Mouse (Mus musculus) limb, embryonic 14.5 days (tissue): ENCODE data around the gene Palld. TPM values are rescaled to one million over a fixed set of nuclear protein-coding genes. Genes with fewer than 3 reads are reported as not detected.

Experiments used
- ATAC-seq: fragments of 200-750 bp; cut with Nextera tagmentation; 2 replicates; pipeline ENCODE4 v1.8.0; 2017; ENCODE audit warnings: low read depth, moderate number of reproducible peaks, moderate TSS enrichment; ENCODE audit not compliant: low FRiP score
- DNase-seq: peaks from one replicate; pipeline ENCODE4 v3.0.0-alpha.2; 2015; ENCODE audit warnings: low spot score
- H3K27ac ChIP-seq: fragments of 300-500 bp; sonication (generic); replicated peaks from 2 replicates; pipeline ENCODE4 v1.5.1; 2014; ENCODE audit warnings: low read depth, mild to moderate bottlenecking, low read length, moderate library complexity, mixed read lengths
- H3K27me3 ChIP-seq: fragments of 300-500 bp; sonication (generic); 2 replicates; pipeline ENCODE4 v1.6.1; 2014; ENCODE audit warnings: low read length, mixed read lengths; ENCODE audit not compliant: control insufficient read depth, insufficient read depth
- H3K36me3 ChIP-seq: fragments of 300-500 bp; sonication (generic); 2 replicates; pipeline ENCODE4 v1.6.1; 2014; ENCODE audit warnings: mild to moderate bottlenecking, low read length, moderate library complexity, mixed read lengths; ENCODE audit not compliant: control insufficient read depth, insufficient read depth
- H3K4me1 ChIP-seq: fragments of 300-500 bp; sonication (generic); 2 replicates; pipeline ENCODE4 v1.6.1; 2014; ENCODE audit warnings: antibody characterized with exemption, low read length, mixed read lengths; ENCODE audit not compliant: control insufficient read depth, insufficient read depth
- H3K4me2 ChIP-seq: fragments of 300-500 bp; sonication (generic); replicated peaks from 2 replicates; pipeline ENCODE4 v1.6.1; 2014; ENCODE audit warnings: low read depth, mild to moderate bottlenecking, low read length, moderate library complexity; ENCODE audit not compliant: severe bottlenecking
- H3K4me3 ChIP-seq: fragments of 300-500 bp; sonication (generic); replicated peaks from 2 replicates; pipeline ENCODE4 v1.5.1; 2014; ENCODE audit warnings: low read length
- H3K9ac ChIP-seq: fragments of 300-500 bp; sonication (generic); 2 replicates; pipeline ENCODE4 v1.6.1; 2014; ENCODE audit warnings: mild to moderate bottlenecking, low read depth, low read length, moderate library complexity; ENCODE audit not compliant: severe bottlenecking
- H3K9me3 ChIP-seq: fragments of 300-500 bp; sonication (generic); 2 replicates; pipeline ENCODE4 v1.6.1; 2016; ENCODE audit warnings: low read length; ENCODE audit not compliant: control insufficient read depth
- POLR2A ChIP-seq: fragments of 200-500 bp; IDR thresholded peaks from 2 replicates; pipeline ENCODE4 v1.8.0; 2012; ENCODE audit warnings: inconsistent platforms, mild to moderate bottlenecking, moderate library complexity, borderline replicate concordance; ENCODE audit not compliant: insufficient read depth, insufficient read length; ENCODE audit errors: extremely low read depth
- WGBS: fragments of 180-500 bp; shearing (Covaris S2); extraction: QIAGEN DNeasy Blood & Tissue Kit; methylation state at CpG from one replicate; pipeline ENCODE4 v1.1.7; 2014; 5-methylcytosine and 5-hydroxymethylcytosine counted together
- polyA plus RNA-seq, 2 experiments: library from polyadenylated mRNA; depleted of rRNA in 1 of 2; stranded (reverse) in 1 of 2; unstranded in 1 of 2; fragments of >200 nt; fragmentation: Nextera tagmentation in 1 of 2; extraction: Ambion mirVana in 1 of 2; gene quantifications; 2 replicates each; pipeline versions ENCODE4 v1.2.1 to v1.2.3; 2012 to 2014

Gene Palld
- polyA plus RNA-seq, 2 experiments = 61.4 to 99.0 TPM

GRCm38 (mm10) chr8:61552755-61553402 lies 349.6 kb downstream of the Palld start:
- no peak overlapping the region for H3K9ac ChIP-seq

GRCm38 (mm10) chr8:61552221-61552620 lies 350.3 kb downstream of the Palld start:
- Histone ChIP-seq H3K4me2 (no peak overlapping the region), H3K27ac (no peak overlapping the region), H3K36me3 (peaks cover 27% of the 10 kb centered on the region), H3K4me3 (no peak overlapping the region), H3K27me3 (no peaks in the 10 kb centered on the region), H3K9ac (no peak overlapping the region), H3K9me3 (peaks cover 18% of the 10 kb centered on the region; the same call in 1 of the 2 replicates), H3K4me1 (peaks cover 20% of the 10 kb centered on the region)
- no peak for TF ChIP-seq POLR2A
- ATAC-seq (no peak), DNase-seq (peak; percentile 22)
- 26% methylated on average over 6 of the region's 6 CpGs for WGBS

More at GRCm38 (mm10) chr8:61552755-61553402, 349.6 kb downstream of the Palld start:
- H3K4me2 ChIP-seq = no peak overlapping the region
- H3K27me3 ChIP-seq = no peaks in the 10 kb centered on the region
- peaks cover 26% of the 10 kb centered on the region for H3K36me3 ChIP-seq
- no peak for ATAC-seq
- H3K27ac ChIP-seq = no peak overlapping the region
- H3K4me3 ChIP-seq = no peak overlapping the region
- H3K4me1 ChIP-seq = peaks cover 20% of the 10 kb centered on the region
- TF ChIP-seq POLR2A = no peak
- WGBS = 73% methylated on average over 8 of the region's 8 CpGs
- H3K9me3 ChIP-seq = peaks cover 18% of the 10 kb centered on the region; the same call in 1 of the 2 replicates
- no peak for DNase-seq

GRCm38 (mm10) chr8:61550006-61550748 lies 352.3 kb downstream of the Palld start:
- no peak for TF ChIP-seq POLR2A
- no peak overlapping the region for H3K9ac ChIP-seq
- H3K9me3 ChIP-seq = peaks cover 18% of the 10 kb centered on the region; the same call in 1 of the 2 replicates
- H3K27me3 ChIP-seq = no peaks in the 10 kb centered on the region
- no peak overlapping the region for H3K27ac ChIP-seq
- ATAC-seq (no peak), DNase-seq (no peak)
- WGBS = 56% methylated on average over 13 of the region's 27 CpGs
- no peak overlapping the region for H3K4me2 ChIP-seq
- peaks cover 34% of the 10 kb centered on the region for H3K36me3 ChIP-seq
- peaks cover 11% of the 10 kb centered on the region; the same call in 1 of the 2 replicates for H3K4me1 ChIP-seq
- no peak overlapping the region for H3K4me3 ChIP-seq

- peaks cover 38% of the 10 kb centered on the region for H3K36me3 ChIP-seq
- H3K27me3 ChIP-seq = no peaks in the 10 kb centered on the region
- H3K4me3 ChIP-seq = no peak overlapping the region
- H3K27ac ChIP-seq = no peak overlapping the region
- no peak overlapping the region for H3K9ac ChIP-seq
- H3K4me1 ChIP-seq = peaks cover 9% of the 10 kb centered on the region; the same call in 1 of the 2 replicates
- no peak overlapping the region for H3K4me2 ChIP-seq
- 72% methylated on average over 38 of the region's 41 CpGs for WGBS
- DNase-seq (no peak), ATAC-seq (no peak; the same call in 1 of the 2 replicates)
- TF ChIP-seq POLR2A = no peak
- peaks cover 18% of the 10 kb centered on the region; the same call in 1 of the 2 replicates for H3K9me3 ChIP-seq
These were observed 352.9 kb downstream of the Palld start for GRCm38 (mm10) chr8:61549585-61549984.

- H3K4me2 ChIP-seq = no peak overlapping the region
- no peak overlapping the region for H3K27ac ChIP-seq
- H3K36me3 ChIP-seq = peaks cover 60% of the 10 kb centered on the region
- peak; percentile 89 for DNase-seq
- H3K4me3 ChIP-seq = no peak overlapping the region
- H3K4me1 ChIP-seq = no peaks in the 10 kb centered on the region
- 36% methylated on average over 7 of the region's 7 CpGs for WGBS
- no peaks in the 10 kb centered on the region for H3K9me3 ChIP-seq
- H3K27me3 ChIP-seq = no peaks in the 10 kb centered on the region
- peak; percentile 76 for ATAC-seq
- H3K9ac ChIP-seq = no peak overlapping the region
- TF ChIP-seq POLR2A = peak; percentile 49; the same call in 1 of the 2 replicates
These were observed 362.5 kb downstream of the Palld start for GRCm38 (mm10) chr8:61539828-61540500.
